Mouse (Mus musculus): ENCODE data around the gene Gm11214. TPM values are rescaled to one million over a fixed set of nuclear protein-coding genes. Genes with fewer than 3 reads are reported as not detected.

The Gm11214 gene
- total and polyA plus RNA-seq, 3 experiments: 0.67 TPM; not detected in 2

GRCm38 (mm10) chr4:63621861-63622260 is 41.3 kb downstream of the Gm11214 start (continued):
- TF ChIP-seq ZMIZ1 (IDR thresholded peaks at IDR 0.05; ENCODE audit: low read depth, low read length) (no peak), MXI1 (IDR thresholded peaks at IDR 0.05; ENCODE audit: low read depth, low read length) (no peak), TCF12 (IDR thresholded peaks at IDR 0.05; ENCODE audit: low read depth, low read length) (no peak), HCFC1 (IDR thresholded peaks at IDR 0.05; ENCODE audit: low read depth, low read length) (no peak), MAZ (IDR thresholded peaks at IDR 0.05; ENCODE audit: low read depth, low read length) (no peak), JUN (IDR thresholded peaks at IDR 0.05; ENCODE audit: insufficient read depth, low read depth, low read length) (no peak), MYC (IDR thresholded peaks at IDR 0.05; ENCODE audit: low read depth, low read length) (no peak), GABPA (IDR thresholded peaks at IDR 0.05; ENCODE audit: insufficient replicate concordance, low read depth, low read length) (no peak), BHLHE40 (IDR thresholded peaks at IDR 0.05; ENCODE audit: low read depth, low read length) (no peak), RAD21 (IDR thresholded peaks at IDR 0.05; ENCODE audit: low read depth, low read length) (peak; percentile 85), MEF2A (IDR thresholded peaks at IDR 0.05; ENCODE audit: borderline replicate concordance, low read depth, low read length) (0 out of 2 replicates have a peak, but pooled peaks have one; percentile 26), RCOR1 (conservative IDR thresholded peaks at IDR 0.05; ENCODE audit: low read depth, low read length) (no peak), CHD2 (IDR thresholded peaks at IDR 0.05; ENCODE audit: low read length) (no peak)

Other genes starting within 250 kb of the Gm11214 start
- gene Whrn, start 167.4 kb downstream of the Gm11214 start, total RNA-seq (2012; rRNA removed): 2.8 and 4.5 TPM in 2 replicates
- 0.72 and 0.99 TPM in 2 replicates for gene Whrn, start 167.4 kb downstream of the Gm11214 start, total RNA-seq (2014; rRNA removed)
- gene Whrn, start 167.4 kb downstream of the Gm11214 start, polyA plus RNA-seq (2012; ENCODE audit: insufficient read length, low read depth): 9.4 and 9.6 TPM in 2 replicates
- gene Atp6v1g1, start 118.6 kb downstream of the Gm11214 start, total RNA-seq (2012; rRNA removed): 70.4 and 78.7 TPM in 2 replicates
- 143 and 154 TPM in 2 replicates for gene Atp6v1g1, start 118.6 kb downstream of the Gm11214 start, total RNA-seq (2014; rRNA removed)
- gene Atp6v1g1, start 118.6 kb downstream of the Gm11214 start, polyA plus RNA-seq (2012; ENCODE audit: insufficient read length, low read depth): 95.1 and 111 TPM in 2 replicates
- 9.4 TPM in 2 replicates for gene Tmem268, start 104.6 kb downstream of the Gm11214 start, total RNA-seq (2012; rRNA removed)
- gene Tmem268, start 104.6 kb downstream of the Gm11214 start, total RNA-seq (2014; rRNA removed): 8.3 and 9.9 TPM in 2 replicates
- 10.5 and 11.1 TPM in 2 replicates for gene Tmem268, start 104.6 kb downstream of the Gm11214 start, polyA plus RNA-seq (2012; ENCODE audit: insufficient read length, low read depth)
- gene Gm11213, start 58.1 kb downstream of the Gm11214 start, total RNA-seq (2012; rRNA removed): not detected in 2 replicates
- not detected in 2 replicates for gene Gm11213, start 58.1 kb downstream of the Gm11214 start, total RNA-seq (2014; rRNA removed)
- not detected in 2 replicates for gene Gm11213, start 58.1 kb downstream of the Gm11214 start, polyA plus RNA-seq (2012; ENCODE audit: insufficient read length, low read depth)
- not detected in 2 replicates for gene Tex48, start 41.0 kb downstream of the Gm11214 start, total RNA-seq (2012; rRNA removed)
- not detected in 2 replicates for gene Tex48, start 41.0 kb downstream of the Gm11214 start, total RNA-seq (2014; rRNA removed)
- gene Tex48, start 41.0 kb downstream of the Gm11214 start, polyA plus RNA-seq (2012; ENCODE audit: insufficient read length, low read depth): not detected in 2 replicates
- 62.5 and 93.9 TPM in 2 replicates for gene Tnfsf15, start 81.7 kb upstream of the Gm11214 start, total RNA-seq (2012; rRNA removed)
- gene Tnfsf15, start 81.7 kb upstream of the Gm11214 start, total RNA-seq (2014; rRNA removed): 127 and 139 TPM in 2 replicates
- gene Tnfsf15, start 81.7 kb upstream of the Gm11214 start, polyA plus RNA-seq (2012; ENCODE audit: insufficient read length, low read depth): 47.0 and 63.3 TPM in 2 replicates
- 15.6 and 22.8 TPM in 2 replicates for gene Tnfsf8, start 198.0 kb upstream of the Gm11214 start, total RNA-seq (2012; rRNA removed)
- gene Tnfsf8, start 198.0 kb upstream of the Gm11214 start, total RNA-seq (2014; rRNA removed): 67.9 and 72.5 TPM in 2 replicates
- gene Tnfsf8, start 198.0 kb upstream of the Gm11214 start, polyA plus RNA-seq (2012; ENCODE audit: insufficient read length, low read depth): 19.4 and 19.8 TPM in 2 replicates